Mouse (Mus musculus) thymus, adult 2 months (tissue): ENCODE measurements at regions not wholly inside any gene's neighbourhood (a gene's known extent, or its start where the extent isn't known, plus 50 kb on each side); places are given as distances from the start of the nearest gene placed in this dataset.

ENCODE experiments used
- DNase-seq: peaks from one replicate; pipeline ENCODE4 v3.0.0; 2021
- H3K27ac ChIP-seq: fragments of 200-500 bp; 2 replicates; pipeline ENCODE4 v1.5.1; 2012; ENCODE audit warnings: low read length, control low read depth; ENCODE audit not compliant: control insufficient read depth, insufficient read depth
- H3K27me3 ChIP-seq: fragments of 200-500 bp; 2 replicates; pipeline ENCODE4 v1.6.1; 2012; ENCODE audit warnings: mild to moderate bottlenecking, low read length, moderate library complexity, mixed read lengths; ENCODE audit not compliant: control insufficient read depth, insufficient read depth
- H3K36me3 ChIP-seq: fragments of 200-500 bp; 2 replicates; pipeline ENCODE4 v1.6.1; 2012; ENCODE audit warnings: mild to moderate bottlenecking, low read length, moderate library complexity; ENCODE audit not compliant: control insufficient read depth, insufficient read depth
- H3K4me1 ChIP-seq: fragments of 200-500 bp; replicated peaks from 2 replicates; pipeline ENCODE4 v1.6.1; 2012; ENCODE audit warnings: low read length; ENCODE audit not compliant: control insufficient read depth, insufficient read depth
- H3K4me3 ChIP-seq: fragments of 200-500 bp; 2 replicates; pipeline ENCODE4 v1.5.1; 2012; ENCODE audit warnings: mild to moderate bottlenecking, low read length, control low read depth, moderate library complexity; ENCODE audit not compliant: control insufficient read depth, insufficient read depth
- CTCF ChIP-seq: fragments of 200-500 bp; IDR thresholded peaks from 2 replicates; pipeline ENCODE4 v1.5.1; 2012; ENCODE audit warnings: mild to moderate bottlenecking, control low read depth, low read length, moderate library complexity, borderline replicate concordance; ENCODE audit not compliant: control insufficient read depth, poor library complexity, insufficient read depth; ENCODE audit errors: extremely low read depth
- POLR2A ChIP-seq: fragments of 200-500 bp; IDR thresholded peaks from 2 replicates; pipeline ENCODE4 v1.6.1; 2012; ENCODE audit warnings: mild to moderate bottlenecking, low read length, control low read depth, moderate library complexity; ENCODE audit not compliant: control insufficient read depth, poor library complexity, insufficient read depth; ENCODE audit errors: extremely low read depth
- WGBS: fragments of 180-500 bp; shearing (Covaris S2); methylation state at CpG from one replicate; pipeline ENCODE4 v1.1.7; 2018; 5-methylcytosine and 5-hydroxymethylcytosine counted together

GRCm38 (mm10) chr6:111866101-111866598 lies 407.4 kb upstream of the Lmcd1 start:
- DNase-seq, result no peak
- H3K4me1 ChIP-seq, result no peaks in the 10 kb centered on the region
- H3K27me3 ChIP-seq, result no peaks in the 10 kb centered on the region
- no peak overlapping the region for H3K27ac ChIP-seq
- TF ChIP-seq POLR2A, result no peak
- no peak for TF ChIP-seq CTCF
- 64% methylated on average over 3 of the region's 3 CpGs for WGBS
- no peak overlapping the region for H3K4me3 ChIP-seq
- H3K36me3 ChIP-seq, result no peaks in the 10 kb centered on the region

GRCm38 (mm10) chr6:111882557-111882956 lies 391.0 kb upstream of the Lmcd1 start:
- H3K36me3 ChIP-seq, result no peaks in the 10 kb centered on the region
- no peak overlapping the region for H3K4me3 ChIP-seq
- TF ChIP-seq CTCF (no peak), POLR2A (no peak)
- no peak for DNase-seq
- no peaks in the 10 kb centered on the region for H3K4me1 ChIP-seq
- no peak overlapping the region for H3K27ac ChIP-seq
- no peaks in the 10 kb centered on the region for H3K27me3 ChIP-seq
- WGBS, result 70% methylated on average over 1 of the region's 1 CpGs

- WGBS, result 92% methylated on average over 1 of the region's 1 CpGs
- Histone ChIP-seq H3K27ac (no peak overlapping the region), H3K4me3 (no peak overlapping the region), H3K27me3 (no peaks in the 10 kb centered on the region), H3K36me3 (no peaks in the 10 kb centered on the region), H3K4me1 (no peaks in the 10 kb centered on the region)
- TF ChIP-seq POLR2A (no peak), CTCF (no peak)
- DNase-seq, result no peak
Observed at GRCm38 (mm10) chr6:111883946-111884345, 389.6 kb upstream of the Lmcd1 start.

- 65% methylated on average over 2 of the region's 2 CpGs for WGBS
- Histone ChIP-seq H3K36me3 (no peaks in the 10 kb centered on the region), H3K4me3 (no peak overlapping the region), H3K27me3 (no peaks in the 10 kb centered on the region), H3K27ac (no peak overlapping the region), H3K4me1 (no peaks in the 10 kb centered on the region)
- no peak for DNase-seq
- TF ChIP-seq CTCF, result no peak
- TF ChIP-seq POLR2A, result no peak
Observed at GRCm38 (mm10) chr6:111911997-111912396, 361.6 kb upstream of the Lmcd1 start.

GRCm38 (mm10) chr6:111913771-111914405 lies 359.7 kb upstream of the Lmcd1 start:
- Histone ChIP-seq H3K27ac (no peak overlapping the region), H3K4me1 (no peaks in the 10 kb centered on the region), H3K4me3 (no peak overlapping the region), H3K27me3 (no peaks in the 10 kb centered on the region), H3K36me3 (no peaks in the 10 kb centered on the region)
- TF ChIP-seq CTCF (no peak), POLR2A (no peak)
- 91% methylated on average over 11 of the region's 11 CpGs for WGBS
- DNase-seq, result no peak

- DNase-seq, result no peak
Observed at GRCm38 (mm10) chr6:111917248-111917721, 356.3 kb upstream of the Lmcd1 start.

GRCm38 (mm10) chr6:111917868-111918597 lies 355.5 kb upstream of the Lmcd1 start:
- Histone ChIP-seq H3K36me3 (no peaks in the 10 kb centered on the region), H3K4me3 (no peak overlapping the region), H3K4me1 (no peaks in the 10 kb centered on the region), H3K27ac (no peak overlapping the region), H3K27me3 (no peaks in the 10 kb centered on the region)
- no peak for DNase-seq
- TF ChIP-seq CTCF, result no peak
- no peak for TF ChIP-seq POLR2A
- WGBS, result 93% methylated on average over 3 of the region's 3 CpGs

More at GRCm38 (mm10) chr6:111917248-111917721, 356.3 kb upstream of the Lmcd1 start:
- no peaks in the 10 kb centered on the region for H3K36me3 ChIP-seq
- H3K4me1 ChIP-seq, result no peaks in the 10 kb centered on the region
- H3K4me3 ChIP-seq, result no peak overlapping the region
- no peaks in the 10 kb centered on the region for H3K27me3 ChIP-seq
- TF ChIP-seq CTCF, result no peak
- no peak for TF ChIP-seq POLR2A
- no peak overlapping the region for H3K27ac ChIP-seq
- WGBS, result 70% methylated on average over 6 of the region's 6 CpGs
